Mouse (Mus musculus) lung, embryonic 16.5 days (tissue): Measurements from ENCODE around the gene Gm49336. TPM values are rescaled to one million over a fixed set of nuclear protein-coding genes. Genes with fewer than 3 reads are reported as not detected.

Experiments used
- ATAC-seq: fragments of 200-750 bp; cut with Nextera tagmentation; 2 replicates; pipeline ENCODE4 v1.8.0; 2017; ENCODE audit warnings: low read depth, mild to moderate bottlenecking, moderate library complexity
- H3K27ac ChIP-seq: fragments of 300-500 bp; sonication (generic); 2 replicates; pipeline ENCODE4 v1.5.1; 2014; ENCODE audit warnings: mild to moderate bottlenecking, control low read depth, low read length
- H3K27me3 ChIP-seq: fragments of 300-500 bp; sonication (generic); 2 replicates; pipeline ENCODE4 v1.6.1; 2014; ENCODE audit warnings: low read depth, low read length, mixed read lengths; ENCODE audit not compliant: control insufficient read depth, insufficient read depth
- H3K36me3 ChIP-seq: fragments of 300-500 bp; sonication (generic); 2 replicates; pipeline ENCODE4 v1.6.1; 2014; ENCODE audit warnings: low read length; ENCODE audit not compliant: control insufficient read depth, insufficient read depth
- H3K4me1 ChIP-seq: fragments of 300-500 bp; sonication (generic); replicated peaks from 2 replicates; pipeline ENCODE4 v1.6.1; 2014; ENCODE audit warnings: low read length, mixed read lengths; ENCODE audit not compliant: control insufficient read depth, insufficient read depth
- H3K4me2 ChIP-seq: fragments of 300-500 bp; sonication (generic); 2 replicates; pipeline ENCODE4 v1.6.1; 2014; ENCODE audit warnings: low read depth, low read length, control low read depth
- H3K4me3 ChIP-seq: fragments of 300-500 bp; sonication (generic); 2 replicates; pipeline ENCODE4 v1.5.1; 2014; ENCODE audit warnings: mild to moderate bottlenecking, low read length, control low read depth
- H3K9ac ChIP-seq: fragments of 300-500 bp; sonication (generic); 2 replicates; pipeline ENCODE4 v1.6.1; 2014; ENCODE audit warnings: low read length, control low read depth
- H3K9me3 ChIP-seq: fragments of 300-500 bp; sonication (generic); 2 replicates; pipeline ENCODE4 v1.6.1; 2016; ENCODE audit warnings: low read length; ENCODE audit not compliant: control insufficient read depth
- WGBS: fragments of 180-500 bp; shearing (Covaris S2); extraction: QIAGEN DNeasy Blood & Tissue Kit; methylation state at CpG from one replicate; pipeline ENCODE4 v1.1.7; 2014; 5-methylcytosine and 5-hydroxymethylcytosine counted together
- polyA plus RNA-seq: library from polyadenylated mRNA; unstranded; fragments of >200 nt; fragmentation: Nextera tagmentation; extraction: Ambion mirVana; gene quantifications from 2 replicates; pipeline ENCODE4 v1.2.1, GENCODE M21; 2015

Gene Gm49336
- polyA plus RNA-seq, 1 experiment from 2014 or later = 48.8 TPM

DNA sequence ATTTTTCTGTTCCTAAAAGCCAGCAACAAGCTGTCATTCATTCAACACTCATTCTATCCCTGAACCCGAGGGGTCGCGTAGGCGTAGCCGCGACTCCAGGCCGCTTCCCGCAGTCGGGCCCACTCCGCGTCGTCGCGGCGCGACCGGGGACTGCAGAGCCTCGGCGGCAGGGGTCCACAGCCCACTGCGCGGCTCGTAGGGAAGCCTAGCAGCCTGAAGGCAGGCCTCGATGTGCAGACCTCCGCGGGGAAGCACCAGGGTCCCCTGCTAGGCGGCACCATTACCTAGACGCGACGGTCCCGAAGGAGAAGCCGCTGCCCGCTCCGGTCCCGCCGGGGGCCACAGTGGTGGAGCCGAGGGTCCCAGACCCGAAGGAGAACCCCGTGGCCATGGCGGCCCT lies 428 bp downstream of the Gm49336 start:
- Histone ChIP-seq H3K4me2 (peak overlapping the region; percentile 62), H3K36me3 (no peaks in the 10 kb centered on the region), H3K9me3 (no peaks in the 10 kb centered on the region), H3K27me3 (no peaks in the 10 kb centered on the region), H3K4me3 (peak overlapping the region; percentile 99), H3K9ac (peak overlapping the region; percentile 99), H3K27ac (peak overlapping the region; percentile 89), H3K4me1 (peaks cover 10% of the 10 kb centered on the region)
- peak; percentile 59 for ATAC-seq
- WGBS = under 1% methylated on average over 39 of the region's 39 CpGs

DNA sequence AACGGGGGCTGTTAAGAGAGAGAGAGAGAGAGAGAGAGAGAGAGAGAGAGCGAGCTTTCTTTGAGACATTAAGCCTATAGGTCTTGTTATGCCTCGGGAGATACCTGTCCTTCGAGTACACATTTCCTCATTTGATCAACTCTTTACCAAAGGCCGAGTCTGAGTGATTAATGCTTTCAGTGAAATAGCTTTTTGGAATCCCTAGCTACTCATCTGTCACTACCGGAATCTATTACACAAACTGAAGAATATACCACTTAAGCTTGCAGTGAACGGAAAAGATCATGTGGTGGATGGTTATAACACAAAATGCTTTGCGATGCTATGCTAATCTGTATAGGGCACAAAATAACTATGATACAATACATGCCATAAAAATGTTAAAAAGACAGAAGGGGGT lies 941 bp downstream of the Gm49336 start:
- Histone ChIP-seq H3K4me2 (peak overlapping the region; percentile 62), H3K27ac (no peak overlapping the region), H3K36me3 (no peaks in the 10 kb centered on the region), H3K9ac (peak overlapping the region; percentile 99), H3K27me3 (no peaks in the 10 kb centered on the region), H3K4me3 (peak overlapping the region; percentile 99), H3K9me3 (no peaks in the 10 kb centered on the region), H3K4me1 (peaks cover 10% of the 10 kb centered on the region)
- WGBS = 10% methylated on average over 8 of the region's 8 CpGs
- no peak for ATAC-seq

DNA sequence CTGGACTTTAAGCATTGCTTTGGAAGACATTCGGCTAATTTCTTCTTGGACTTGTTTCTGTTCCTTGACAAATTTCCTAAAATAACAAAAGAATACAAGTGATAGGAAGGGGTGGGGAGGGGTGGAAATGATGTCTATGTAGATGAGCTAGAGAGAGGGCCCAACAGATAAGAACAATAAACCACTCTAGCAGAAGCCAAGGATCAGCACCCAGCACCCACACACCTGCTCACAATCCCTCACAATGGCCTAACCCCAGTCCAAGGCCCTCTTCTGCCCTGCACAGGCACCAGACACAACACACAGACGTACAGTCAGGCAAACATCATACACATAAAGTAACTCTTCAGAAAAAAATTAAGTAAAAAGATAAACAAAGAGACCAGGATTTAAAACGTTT lies 12.8 kb downstream of the Gm49336 start:
- no peak overlapping the region for H3K4me2 ChIP-seq
- ATAC-seq = no peak
- H3K4me3 ChIP-seq = no peak overlapping the region
- H3K9me3 ChIP-seq = no peaks in the 10 kb centered on the region
- no peak overlapping the region for H3K27ac ChIP-seq
- WGBS = 78% methylated on average over 3 of the region's 3 CpGs
- no peak overlapping the region for H3K9ac ChIP-seq
- no peaks in the 10 kb centered on the region for H3K27me3 ChIP-seq
- H3K36me3 ChIP-seq = peaks cover 9% of the 10 kb centered on the region
- H3K4me1 ChIP-seq = no peaks in the 10 kb centered on the region

DNA sequence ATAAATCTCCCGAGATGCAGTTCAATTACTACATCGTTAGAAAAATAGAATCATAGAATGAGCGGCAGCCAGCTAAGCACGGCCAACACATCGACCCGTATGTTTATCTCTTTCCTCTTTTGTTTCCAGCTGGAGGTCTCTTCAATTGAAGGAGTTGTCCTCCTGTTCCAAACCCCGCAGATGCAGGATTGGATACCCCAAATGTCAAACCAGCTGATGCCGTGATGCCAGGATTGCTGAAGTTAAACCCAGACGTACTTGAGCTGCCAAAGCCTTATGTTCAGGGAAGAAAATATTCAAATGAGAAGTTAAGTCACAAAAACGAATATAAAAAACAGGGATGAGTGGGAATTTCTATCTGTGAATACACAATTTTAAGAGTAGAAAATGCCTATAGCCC lies 31.4 kb downstream of the Gm49336 start:
- H3K36me3 ChIP-seq = peaks cover 12% of the 10 kb centered on the region
- no peaks in the 10 kb centered on the region for H3K9me3 ChIP-seq
- H3K4me2 ChIP-seq = no peak overlapping the region
- H3K9ac ChIP-seq = no peak overlapping the region
- H3K27me3 ChIP-seq = no peaks in the 10 kb centered on the region
- no peak overlapping the region for H3K4me3 ChIP-seq
- WGBS = 85% methylated on average over 10 of the region's 10 CpGs
- H3K27ac ChIP-seq = no peak overlapping the region
- no peak for ATAC-seq
- H3K4me1 ChIP-seq = no peaks in the 10 kb centered on the region

DNA sequence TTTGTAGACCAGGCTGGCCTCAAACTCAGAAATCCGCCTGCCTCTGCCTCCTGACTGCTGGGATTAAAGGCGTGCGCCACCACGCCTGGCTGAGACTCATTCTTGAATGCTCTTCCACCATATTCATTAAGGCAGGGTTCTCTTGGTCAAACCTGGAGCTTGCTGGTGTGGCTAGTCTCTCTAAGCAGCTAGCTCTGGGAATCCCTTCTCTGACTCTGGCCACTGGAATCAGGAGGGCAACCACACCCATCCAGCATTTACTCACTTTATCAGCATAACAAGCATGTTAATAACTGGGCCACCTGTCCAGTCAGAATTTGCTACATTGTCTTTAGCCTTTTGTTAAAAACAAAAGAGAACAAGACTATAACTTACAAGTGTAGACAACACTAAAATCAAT lies 33.7 kb downstream of the Gm49336 start:
- Histone ChIP-seq H3K4me3 (no peak overlapping the region), H3K9ac (no peak overlapping the region), H3K4me1 (no peaks in the 10 kb centered on the region), H3K9me3 (no peaks in the 10 kb centered on the region), H3K27ac (no peak overlapping the region), H3K27me3 (no peaks in the 10 kb centered on the region), H3K36me3 (peaks cover 10% of the 10 kb centered on the region), H3K4me2 (no peak overlapping the region)
- ATAC-seq = no peak
- 100% methylated on average over 4 of the region's 4 CpGs for WGBS

DNA sequence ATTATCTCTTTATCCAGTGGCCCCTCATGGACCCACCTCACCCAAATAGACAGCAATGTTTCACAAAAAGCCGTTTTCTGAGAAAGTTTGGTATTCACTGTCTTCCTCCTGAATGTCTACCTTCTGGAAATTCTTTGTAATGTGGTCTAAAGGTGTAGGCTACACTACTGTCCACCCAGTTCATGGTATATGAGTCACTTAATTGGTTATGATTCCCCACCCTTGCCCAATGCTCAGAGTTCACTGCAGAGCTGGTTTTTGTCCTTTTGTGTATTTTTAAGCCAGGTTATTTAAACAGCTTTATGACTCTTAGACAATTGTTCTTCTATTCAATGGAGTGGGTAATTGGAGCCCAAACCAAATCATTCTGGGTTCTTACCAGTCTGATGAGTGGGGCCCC lies 35.2 kb downstream of the Gm49336 start:
- Histone ChIP-seq H3K36me3 (peaks cover 7% of the 10 kb centered on the region), H3K4me2 (no peak overlapping the region), H3K27ac (no peak overlapping the region), H3K4me3 (no peak overlapping the region), H3K27me3 (no peaks in the 10 kb centered on the region), H3K9me3 (no peaks in the 10 kb centered on the region), H3K9ac (no peak overlapping the region), H3K4me1 (no peaks in the 10 kb centered on the region)
- no peak for ATAC-seq
- 80% methylated on average over 1 of the region's 1 CpGs for WGBS

DNA sequence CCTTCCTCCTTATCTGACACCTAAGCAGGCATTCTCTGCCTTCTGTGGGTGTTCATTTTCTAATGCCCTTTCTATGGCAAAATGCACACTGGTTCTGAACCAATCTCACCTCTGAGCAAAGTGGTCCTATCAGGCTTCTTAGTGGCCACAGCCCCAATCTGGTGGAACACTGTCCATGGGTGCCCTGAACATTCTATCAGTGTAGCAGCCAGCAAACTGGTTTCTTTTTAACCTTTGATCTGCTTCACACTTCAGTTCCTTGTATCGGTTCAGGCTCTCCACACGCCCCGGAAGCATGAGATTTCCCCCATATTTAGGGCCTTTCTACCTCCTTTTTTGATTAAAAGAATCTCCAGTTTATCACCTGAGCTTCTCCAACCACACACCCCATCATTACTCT lies 36.3 kb downstream of the Gm49336 start:
- H3K9ac ChIP-seq = no peak overlapping the region
- H3K4me3 ChIP-seq = no peak overlapping the region
- no peak overlapping the region for H3K4me2 ChIP-seq
- no peaks in the 10 kb centered on the region for H3K4me1 ChIP-seq
- H3K36me3 ChIP-seq = peaks cover 5% of the 10 kb centered on the region
- no peaks in the 10 kb centered on the region for H3K9me3 ChIP-seq
- H3K27ac ChIP-seq = no peak overlapping the region
- WGBS = 94% methylated on average over 3 of the region's 3 CpGs
- no peaks in the 10 kb centered on the region for H3K27me3 ChIP-seq
- ATAC-seq = no peak

DNA sequence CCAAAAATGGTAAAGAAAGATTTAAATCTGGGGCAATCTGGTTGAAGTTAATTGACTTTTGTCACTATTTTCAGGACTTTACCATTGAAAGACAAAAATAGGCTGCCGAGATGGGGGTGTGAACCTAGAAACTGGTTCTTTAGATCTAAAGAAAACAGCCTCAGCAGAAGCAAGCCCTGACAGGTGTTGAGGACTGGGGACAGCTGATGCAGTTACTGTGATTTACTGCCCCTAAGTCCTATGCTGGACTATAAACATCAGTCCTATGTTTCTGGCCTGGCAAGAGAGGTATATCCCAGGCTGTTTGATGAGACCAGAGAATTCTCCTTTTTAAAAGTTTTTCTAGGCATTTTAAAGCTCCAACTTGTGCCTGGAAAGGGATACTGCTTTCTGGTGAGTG lies 37.3 kb downstream of the Gm49336 start:
- Histone ChIP-seq H3K4me3 (no peak overlapping the region), H3K4me2 (no peak overlapping the region), H3K4me1 (no peaks in the 10 kb centered on the region), H3K36me3 (no peaks in the 10 kb centered on the region), H3K9ac (no peak overlapping the region), H3K27me3 (no peaks in the 10 kb centered on the region), H3K9me3 (no peaks in the 10 kb centered on the region), H3K27ac (no peak overlapping the region)
- 58% methylated on average over 1 of the region's 1 CpGs for WGBS
- ATAC-seq = no peak

DNA sequence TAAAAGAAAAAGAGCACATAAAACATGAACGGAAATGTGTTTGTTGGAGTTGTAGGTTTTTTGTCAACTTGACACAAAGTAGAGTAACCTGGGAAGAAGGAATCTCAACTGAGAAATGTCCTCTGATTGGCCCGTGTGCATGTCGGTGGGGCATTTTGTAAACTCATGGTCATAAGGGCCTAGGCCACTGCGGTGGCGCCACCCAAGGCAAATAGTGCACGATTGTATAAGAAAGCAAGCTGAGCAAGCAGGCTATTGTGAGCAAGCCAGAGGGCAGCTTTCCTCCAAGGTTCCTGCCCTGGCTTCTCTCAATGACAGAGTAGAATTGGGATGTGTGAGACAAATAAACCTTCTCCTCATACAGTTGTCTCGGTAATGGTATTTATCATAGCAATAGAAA lies 42.1 kb downstream of the Gm49336 start:
- Histone ChIP-seq H3K4me1 (no peaks in the 10 kb centered on the region), H3K9ac (no peak overlapping the region), H3K27ac (no peak overlapping the region), H3K4me2 (no peak overlapping the region), H3K27me3 (no peaks in the 10 kb centered on the region), H3K36me3 (no peaks in the 10 kb centered on the region), H3K4me3 (no peak overlapping the region), H3K9me3 (no peaks in the 10 kb centered on the region)
- 77% methylated on average over 7 of the region's 7 CpGs for WGBS
- no peak for ATAC-seq

DNA sequence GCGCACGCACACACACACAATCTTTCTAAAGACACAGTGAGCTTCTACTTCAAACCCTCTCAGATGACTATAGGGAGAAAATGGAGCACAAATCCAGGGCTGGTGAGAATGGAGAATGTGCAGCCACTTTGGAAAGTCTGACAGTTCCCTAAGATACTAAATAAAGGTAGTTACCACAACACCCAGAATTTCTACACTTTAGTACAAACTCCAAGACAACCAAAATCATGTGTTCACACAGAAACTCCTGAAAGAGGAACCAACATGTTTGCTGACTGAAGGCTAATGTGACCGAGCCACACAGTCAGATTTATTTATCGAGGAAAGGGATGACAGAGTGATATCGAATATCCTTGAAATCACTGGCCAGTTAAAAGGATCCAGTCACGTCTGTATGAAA lies 46.3 kb downstream of the Gm49336 start:
- Histone ChIP-seq H3K36me3 (no peaks in the 10 kb centered on the region), H3K4me2 (no peak overlapping the region), H3K27ac (no peak overlapping the region), H3K27me3 (no peaks in the 10 kb centered on the region), H3K4me1 (no peaks in the 10 kb centered on the region), H3K4me3 (no peak overlapping the region), H3K9ac (no peak overlapping the region), H3K9me3 (no peaks in the 10 kb centered on the region)
- ATAC-seq = no peak
- WGBS = 80% methylated on average over 6 of the region's 6 CpGs
